Mouse (Mus musculus) right cerebral cortex, postnatal 10 days (tissue): ENCODE results near the gene Mrpl55.
A peak's percentile ranks its signal among the peaks of the same experiment; 100 is the strongest.

Experiments used
- DNase-seq, 2 experiments: peaks; one replicate each; pipeline ENCODE4 v3.0.0; 2021; ENCODE audit warnings: low spot score in 2 of 2

Gene Mrpl55

DNA sequence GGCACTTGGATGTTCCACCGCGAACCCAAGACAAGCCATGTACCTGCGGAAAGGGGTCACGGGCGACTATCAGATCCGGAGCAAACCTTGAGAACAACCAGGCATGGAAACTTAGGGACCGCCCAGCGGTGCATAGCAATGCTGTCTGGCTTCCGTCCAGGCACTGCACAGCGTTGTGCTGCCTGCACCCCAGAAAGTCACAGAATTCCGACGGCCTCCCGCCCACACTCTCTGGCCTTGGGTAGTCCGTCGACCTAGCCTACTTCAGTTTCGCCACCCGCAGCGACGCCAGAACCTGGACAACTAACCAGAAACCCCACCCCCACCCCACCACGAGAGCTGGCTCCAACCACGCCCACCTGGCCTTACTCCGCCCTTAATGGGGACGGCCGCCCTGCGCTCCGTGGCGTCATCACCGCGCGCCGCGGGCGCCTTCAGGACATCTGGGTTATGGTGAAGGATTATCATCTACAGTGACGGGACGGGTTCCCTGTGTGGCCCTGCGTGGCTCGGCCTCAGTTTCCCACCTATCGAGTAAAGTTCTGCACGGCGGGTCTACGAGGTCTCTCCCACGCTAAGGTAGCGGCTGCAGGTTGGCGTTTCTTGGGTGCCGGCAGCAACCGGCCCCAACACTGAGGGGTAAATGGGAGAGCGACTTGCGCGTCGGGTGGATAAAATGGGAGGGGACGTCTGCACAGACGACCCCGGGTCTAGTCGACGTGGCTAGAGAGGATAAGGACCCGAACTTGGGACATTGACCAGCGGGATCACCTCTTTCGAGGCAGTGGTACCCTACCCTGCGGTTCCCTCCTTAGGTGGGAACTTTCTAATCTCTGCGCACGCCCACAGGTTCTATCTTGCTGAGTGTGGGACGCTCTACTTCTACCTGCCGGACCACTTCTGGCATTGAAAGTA is at the start of gene Mrpl55:
Mrpl55 (plus strand) TSS at position 406 of the 915 bp plus-strand sequence.
- peak; percentile 96 to 97 for DNase-seq

DNA sequence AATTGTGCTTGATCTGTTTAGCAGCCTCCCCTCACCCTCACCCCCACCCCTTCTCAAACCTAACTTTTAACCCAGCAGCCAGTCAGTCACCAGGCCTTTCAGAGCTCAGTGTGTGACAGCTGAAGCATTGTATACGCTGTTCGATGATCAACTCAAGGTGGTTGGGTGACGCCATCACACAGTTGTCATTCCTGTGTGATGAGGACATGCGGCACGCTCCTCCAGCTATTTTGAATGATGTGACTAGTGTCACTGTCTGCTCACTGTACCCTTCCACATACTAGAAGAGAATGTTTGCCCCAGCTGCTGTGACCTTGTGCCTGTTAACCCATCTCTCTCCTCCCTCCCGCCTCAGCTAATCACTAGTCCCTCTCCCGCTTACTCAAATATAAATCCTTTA is 48.1 kb upstream of the Mrpl55 start:
- no peak for DNase-seq

- no peak for DNase-seq
These were observed 46.4 kb upstream of the Mrpl55 start for GRCm38 (mm10) chr11:59155900-59156299.

GRCm38 (mm10) chr11:59159099-59159498 is 43.2 kb upstream of the Mrpl55 start:
- DNase-seq: no peak

DNA sequence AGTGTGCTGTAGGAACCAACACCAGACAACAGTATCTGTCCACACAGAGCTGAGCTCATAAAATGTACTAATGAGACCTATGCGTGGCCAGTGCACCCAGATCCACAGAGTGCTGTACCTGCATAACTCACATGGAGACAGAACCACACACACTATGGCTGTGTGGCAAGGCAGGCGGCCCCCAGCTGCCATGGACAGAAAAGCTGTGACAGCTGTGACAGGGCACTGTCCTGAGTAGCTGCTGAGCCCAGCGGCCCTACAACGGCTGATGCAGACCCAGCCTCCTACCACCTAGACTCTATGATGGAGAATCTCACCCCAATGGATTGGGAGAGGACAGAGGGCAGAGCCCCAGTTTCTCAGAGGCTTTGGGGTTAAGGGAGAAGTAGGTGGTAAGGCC is 42.7 kb upstream of the Mrpl55 start:
- no peak for DNase-seq

- DNase-seq: no peak
These were observed 40.9 kb upstream of the Mrpl55 start for GRCm38 (mm10) chr11:59161398-59161797.

DNA sequence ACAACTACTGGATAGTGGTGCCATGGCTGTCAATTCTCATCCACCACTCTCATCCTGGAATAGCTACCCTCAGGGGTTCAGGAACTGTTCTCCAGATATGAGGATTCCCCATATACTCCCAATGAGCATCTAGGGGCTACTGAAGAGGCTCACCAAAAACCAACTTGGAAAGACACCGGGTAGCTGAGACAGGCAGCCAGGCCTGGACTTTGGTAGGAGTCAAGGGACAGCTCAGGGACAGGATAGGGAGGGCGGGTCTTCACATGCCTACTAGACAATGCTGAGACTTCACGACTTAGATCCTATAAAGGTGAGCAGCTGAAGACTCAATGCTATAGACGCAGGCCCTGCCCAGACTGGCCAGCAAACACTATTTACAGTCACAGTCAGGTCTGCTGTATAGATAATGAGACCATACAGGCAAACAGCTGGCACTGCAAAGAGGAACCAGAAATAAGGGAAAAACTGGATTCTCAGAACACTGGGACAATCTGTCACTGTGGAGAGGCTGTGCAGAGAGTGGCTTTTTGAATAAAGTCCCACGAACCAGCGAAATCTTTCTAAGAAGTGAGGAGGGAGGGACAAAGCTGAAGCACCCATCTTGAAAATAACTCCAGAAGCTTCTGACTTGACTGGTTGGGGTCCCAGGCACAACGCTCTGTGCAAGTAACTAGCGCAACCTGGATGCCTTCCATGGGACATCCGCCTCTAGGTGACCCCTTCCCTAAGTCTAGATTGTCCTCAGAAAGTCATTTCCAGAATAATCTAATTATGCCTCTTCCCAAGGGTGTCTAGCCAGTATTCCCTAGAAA is 39.6 kb upstream of the Mrpl55 start:
- DNase-seq: peak in 1 of 2 experiments; percentile 36

DNA sequence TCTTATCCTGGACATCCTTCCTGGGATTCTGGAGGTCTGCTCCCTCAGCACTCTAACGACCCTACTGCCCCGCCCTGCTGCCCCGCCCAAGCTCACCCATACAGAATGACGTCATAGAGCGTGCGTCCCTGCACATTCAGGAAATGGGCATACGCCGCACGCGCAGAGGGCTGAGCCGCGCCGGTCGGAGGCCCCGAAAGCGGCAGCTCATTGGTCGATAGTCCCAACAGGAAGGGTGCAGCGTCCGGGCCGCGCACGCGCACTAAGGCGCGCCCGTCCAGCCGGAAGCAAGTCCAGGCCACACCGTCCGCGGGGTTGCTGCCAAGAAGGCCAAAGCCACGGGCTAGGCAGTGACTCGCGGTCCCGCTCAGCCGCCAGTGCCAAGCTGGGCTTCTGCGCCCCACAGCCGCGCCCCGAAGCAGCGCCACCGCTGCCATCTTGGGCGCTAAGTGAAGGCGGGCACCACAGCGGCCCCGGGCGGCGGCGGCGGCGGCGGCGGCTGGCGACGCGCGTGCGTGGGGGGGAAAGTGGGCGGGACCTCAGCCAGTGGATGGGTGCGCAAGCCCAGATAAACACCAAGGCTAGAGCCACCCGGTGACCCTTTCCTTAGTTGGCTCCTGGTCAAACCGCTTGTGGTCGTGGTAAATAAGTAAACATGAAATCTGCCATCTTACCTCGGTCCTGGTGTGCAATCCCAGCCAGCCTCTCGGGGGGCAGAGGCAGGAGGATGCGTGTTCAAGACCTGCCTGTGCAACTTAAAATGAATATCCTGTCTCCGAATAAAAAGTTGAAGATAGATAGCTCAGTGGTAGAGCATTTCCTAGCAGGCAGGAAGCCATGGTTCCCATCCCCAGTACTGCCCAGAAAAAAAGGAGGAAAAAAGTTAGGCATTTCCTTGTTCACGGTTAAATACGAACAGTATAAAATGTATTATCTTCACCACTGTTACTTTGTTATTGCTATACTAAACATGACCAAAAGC is 38.7 kb upstream of the Mrpl55 start, which contains the start of gene Iba57:
Iba57 (minus strand) TSS at position 485 of the 982 bp plus-strand sequence.
- DNase-seq: peak; percentile 99

GRCm38 (mm10) chr11:59164384-59164783 is 37.9 kb upstream of the Mrpl55 start:
- DNase-seq: no peak

DNA sequence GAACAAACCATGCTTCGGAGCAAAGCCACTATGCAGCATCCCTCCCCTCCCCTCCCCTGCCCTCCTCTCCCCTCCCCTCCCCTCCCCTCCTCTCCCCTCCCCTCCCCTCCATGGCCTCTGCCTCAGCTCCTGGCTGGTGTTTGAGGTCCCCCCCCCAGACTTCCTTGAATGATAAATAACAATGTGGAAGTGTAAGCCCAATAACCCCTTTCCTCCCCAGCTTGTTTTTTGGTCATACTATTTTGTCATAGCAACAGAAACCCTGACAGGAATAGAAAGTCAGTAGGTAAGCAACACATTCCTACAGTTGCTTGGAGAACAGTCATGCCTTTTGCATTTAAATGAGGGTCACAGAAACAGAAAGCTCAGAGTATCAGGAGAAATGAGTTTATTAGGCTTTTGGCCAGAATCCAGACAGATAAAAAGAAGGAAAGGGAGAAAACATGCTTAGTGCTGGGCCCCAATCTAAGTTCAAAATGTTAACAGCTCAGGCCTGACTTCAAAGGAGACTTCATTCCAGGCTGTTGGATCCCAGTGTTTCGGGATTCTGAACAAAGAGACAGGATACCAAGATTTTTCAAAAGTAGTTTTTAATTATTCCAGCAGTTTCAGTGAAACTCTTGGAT is 36.6 kb upstream of the Mrpl55 start:
- DNase-seq: no peak

GRCm38 (mm10) chr11:59169807-59170206 is 32.5 kb upstream of the Mrpl55 start:
- DNase-seq: no peak

- DNase-seq: no peak
These were observed 31.7 kb upstream of the Mrpl55 start for GRCm38 (mm10) chr11:59170549-59170948.

- DNase-seq: no peak
These were observed 28.0 kb upstream of the Mrpl55 start for GRCm38 (mm10) chr11:59174189-59174838.

DNA sequence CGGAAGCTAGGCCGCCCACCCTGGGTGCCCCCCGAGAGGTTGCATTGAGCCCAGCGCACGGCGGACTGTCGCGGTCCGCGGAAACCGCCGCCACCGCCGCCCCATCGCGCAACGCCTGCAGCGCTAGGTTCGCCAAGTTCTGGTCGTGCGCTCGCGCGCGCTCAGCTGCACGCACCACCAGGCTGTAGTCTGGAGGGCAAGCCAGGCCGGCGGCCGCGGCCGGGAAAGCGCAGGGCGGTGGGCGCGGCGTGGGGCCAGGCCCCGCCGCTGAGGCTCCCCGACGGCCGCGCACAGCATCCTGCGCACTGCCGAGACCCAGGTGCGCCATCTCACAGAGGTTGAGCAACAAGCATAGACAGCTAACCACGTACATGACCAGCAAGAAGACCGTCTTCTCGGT is 25.8 kb upstream of the Mrpl55 start:
- no peak for DNase-seq

DNA sequence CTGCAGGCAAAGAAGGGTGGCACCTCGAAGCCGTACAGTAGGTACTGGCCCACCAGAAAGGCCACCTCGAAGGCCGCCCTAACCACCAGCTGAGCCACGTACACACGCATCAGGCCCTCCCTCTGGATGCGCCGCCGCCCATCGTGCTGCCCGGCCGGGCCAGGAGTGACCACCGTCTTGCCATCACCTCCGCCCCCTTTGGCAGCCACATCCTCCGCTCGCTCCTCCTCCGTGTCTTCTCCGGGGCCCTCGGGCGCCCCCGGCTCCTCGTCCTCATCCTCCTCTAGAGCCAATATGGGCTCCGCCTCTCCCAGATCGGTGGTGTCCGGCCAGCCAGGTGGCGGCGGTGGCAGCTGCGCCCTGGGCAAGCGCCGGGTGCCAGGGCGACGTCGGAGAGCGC is 25.4 kb upstream of the Mrpl55 start:
- DNase-seq: no peak

GRCm38 (mm10) chr11:59182864-59183331 is 19.4 kb upstream of the Mrpl55 start, which contains the start of gene Gjc2:
Gene Gjc2 (minus strand): TSS chr11:59183213.
- no peak for DNase-seq

DNA sequence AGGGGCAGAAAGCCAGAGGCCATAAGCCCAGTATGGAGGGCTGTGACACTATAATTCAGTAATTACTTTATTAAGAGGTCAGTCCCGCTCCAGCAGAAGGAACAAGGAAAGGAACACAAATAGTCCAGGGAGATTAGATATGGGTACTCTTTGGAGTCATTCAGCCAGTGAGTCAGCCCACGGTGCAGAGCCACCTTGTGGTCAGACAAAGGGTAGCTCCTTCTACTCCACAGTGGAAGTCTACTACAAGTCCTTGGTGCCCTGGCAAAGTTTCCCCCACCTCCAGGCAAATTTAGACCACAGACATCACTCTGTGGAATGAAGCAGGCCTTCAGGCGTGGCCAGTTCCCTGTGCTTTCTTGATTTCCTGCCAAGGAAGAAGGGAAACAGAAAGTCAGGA is 18.5 kb upstream of the Mrpl55 start:
- peak; percentile 64 to 71 for DNase-seq

- no peak for DNase-seq
These were observed 16.8 kb upstream of the Mrpl55 start for GRCm38 (mm10) chr11:59185490-59185889.

DNA sequence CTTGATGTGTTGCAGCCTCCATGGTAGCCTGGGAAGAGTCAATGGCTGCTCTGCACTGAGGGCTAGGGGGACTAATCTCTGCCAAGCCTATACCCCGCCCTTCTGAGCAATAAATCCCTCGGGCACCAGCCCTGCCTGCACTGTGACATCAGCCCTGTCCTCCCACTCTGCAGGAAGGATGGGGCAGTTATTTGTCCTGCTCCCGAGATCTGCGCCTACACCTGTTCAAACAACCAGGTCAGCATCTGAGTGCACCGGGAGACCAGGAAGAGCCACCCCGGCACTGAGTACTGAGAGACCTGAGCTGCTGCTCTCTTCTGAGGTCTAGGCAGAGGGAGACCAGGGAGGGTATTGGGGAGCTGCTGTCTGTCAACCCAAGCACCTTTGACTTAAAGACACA is 14.6 kb upstream of the Mrpl55 start:
- DNase-seq: no peak
